Mouse (Mus musculus) stomach, postnatal 0 days (tissue): ENCODE results near the gene Wasf2. TPM values are rescaled to one million over a fixed set of nuclear protein-coding genes. Genes with fewer than 3 reads are reported as not detected.
A peak's percentile ranks its signal among the peaks of the same experiment; 100 is the strongest.

Experiments
- ATAC-seq: fragments of 200-750 bp; cut with Nextera tagmentation; 2 replicates; pipeline ENCODE4 v1.8.0; 2017; ENCODE audit not compliant: low FRiP score, low TSS enrichment
- DNase-seq: peaks from one replicate; pipeline ENCODE4 v3.0.0-alpha.2; 2016; ENCODE audit warnings: low spot score
- H3K27ac ChIP-seq: fragments of 300-500 bp; sonication (generic); replicated peaks from 2 replicates; pipeline ENCODE4 v1.5.1; 2014; ENCODE audit warnings: mild to moderate bottlenecking, control low read depth
- H3K27me3 ChIP-seq: fragments of 300-500 bp; sonication (generic); 2 replicates; pipeline ENCODE4 v1.6.1; 2014; ENCODE audit warnings: low read length; ENCODE audit not compliant: control insufficient read depth, insufficient read depth
- H3K36me3 ChIP-seq: fragments of 300-500 bp; sonication (generic); 2 replicates; pipeline ENCODE4 v1.6.1; 2014; ENCODE audit warnings: low read length, mixed read lengths; ENCODE audit not compliant: control insufficient read depth, insufficient read depth
- H3K4me1 ChIP-seq: fragments of 300-500 bp; sonication (generic); replicated peaks from 2 replicates; pipeline ENCODE4 v1.6.1; 2014; ENCODE audit warnings: antibody characterized with exemption; ENCODE audit not compliant: control insufficient read depth, insufficient read depth
- H3K4me2 ChIP-seq: fragments of 300-500 bp; sonication (generic); replicated peaks from 2 replicates; pipeline ENCODE4 v1.6.1; 2014; ENCODE audit warnings: low read depth, mild to moderate bottlenecking, control low read depth, moderate library complexity
- H3K4me3 ChIP-seq: fragments of 300-500 bp; sonication (generic); 2 replicates; pipeline ENCODE4 v1.5.1; 2014; ENCODE audit warnings: low read depth, low read length, control low read depth
- H3K9ac ChIP-seq: fragments of 300-500 bp; sonication (generic); 2 replicates; pipeline ENCODE4 v1.6.1; 2014; ENCODE audit warnings: mild to moderate bottlenecking, low read length, control low read depth, mixed read lengths
- H3K9me3 ChIP-seq: fragments of 300-500 bp; sonication (generic); 2 replicates; pipeline ENCODE4 v1.6.1; 2016; ENCODE audit warnings: low read length; ENCODE audit not compliant: control insufficient read depth
- CTCF ChIP-seq: IDR thresholded peaks from 2 replicates; pipeline ENCODE4 v1.5.1; 2016; ENCODE audit warnings: antibody characterized with exemption, low read depth, mild to moderate bottlenecking, moderate library complexity
- EP300 ChIP-seq: optimal IDR thresholded peaks from 2 replicates; pipeline ENCODE3; 2016; ENCODE audit warnings: antibody characterized with exemption
- WGBS: fragments of 180-500 bp; shearing (Covaris S2); extraction: QIAGEN DNeasy Blood & Tissue Kit; methylation state at CpG from one replicate; pipeline ENCODE4 v1.1.7; 2014; 5-methylcytosine and 5-hydroxymethylcytosine counted together
- polyA plus RNA-seq: library from polyadenylated mRNA; unstranded; fragments of >200 nt; fragmentation: Nextera tagmentation; extraction: Ambion mirVana; gene quantifications from 2 replicates; pipeline ENCODE4 v1.2.1, GENCODE M21; 2015

Wasf2 gene
- polyA plus RNA-seq, 1 experiment from 2014 or later = 84.2 TPM

GRCm38 (mm10) chr4:133178305-133178704 is 48.0 kb downstream of the Wasf2 start:
- Histone ChIP-seq H3K4me1 (peaks cover 12% of the 10 kb centered on the region), H3K9me3 (no peaks in the 10 kb centered on the region), H3K27ac (no peak overlapping the region), H3K27me3 (no peaks in the 10 kb centered on the region), H3K9ac (no peak overlapping the region), H3K36me3 (0 out of 2 replicates have a peak, but pooled peaks cover 5% of the 10 kb centered on the region), H3K4me2 (no peak overlapping the region), H3K4me3 (no peak overlapping the region)
- no peak for DNase-seq
- no peak for TF ChIP-seq CTCF
- TF ChIP-seq EP300 = no peak
- ATAC-seq = no peak
- WGBS = 56% methylated on average over 5 of the region's 5 CpGs

- Histone ChIP-seq H3K27ac (no peak overlapping the region), H3K9me3 (no peaks in the 10 kb centered on the region), H3K4me2 (no peak overlapping the region), H3K4me3 (no peak overlapping the region), H3K27me3 (no peaks in the 10 kb centered on the region), H3K36me3 (0 out of 2 replicates have a peak, but pooled peaks cover 5% of the 10 kb centered on the region), H3K9ac (no peak overlapping the region), H3K4me1 (peaks cover 13% of the 10 kb centered on the region)
- TF ChIP-seq EP300 (no peak), CTCF (no peak)
- WGBS = 87% methylated on average over 7 of the region's 7 CpGs
- DNase-seq = no peak
- no peak for ATAC-seq
Observed at GRCm38 (mm10) chr4:133179258-133179657, 49.0 kb downstream of the Wasf2 start.

- Histone ChIP-seq H3K4me3 (no peak overlapping the region), H3K9ac (no peak overlapping the region), H3K9me3 (no peaks in the 10 kb centered on the region), H3K4me1 (peaks cover 5% of the 10 kb centered on the region; the same call in 1 of the 2 replicates), H3K27ac (peak overlapping the region; percentile 97; the same call in 1 of the 2 replicates), H3K36me3 (peaks cover 9% of the 10 kb centered on the region; the same call in 1 of the 2 replicates), H3K4me2 (no peak overlapping the region), H3K27me3 (no peaks in the 10 kb centered on the region)
- no peak for DNase-seq
- TF ChIP-seq EP300 (no peak), CTCF (peak; percentile 27; the same call in 1 of the 2 replicates)
- 82% methylated on average over 8 of the region's 8 CpGs for WGBS
- ATAC-seq = no peak
Observed at GRCm38 (mm10) chr4:133182439-133183033, 52.2 kb downstream of the Wasf2 start.

- Histone ChIP-seq H3K27me3 (no peaks in the 10 kb centered on the region), H3K27ac (peak overlapping the region; percentile 97), H3K36me3 (peaks cover 17% of the 10 kb centered on the region), H3K9me3 (no peaks in the 10 kb centered on the region), H3K4me3 (no peak overlapping the region), H3K9ac (peak overlapping the region; percentile 51), H3K4me2 (peak overlapping the region; percentile 19), H3K4me1 (peaks cover 5% of the 10 kb centered on the region; the same call in 1 of the 2 replicates)
- DNase-seq (no peak), ATAC-seq (peak; percentile 38; the same call in 1 of the 2 replicates)
- TF ChIP-seq EP300 = no peak
- TF ChIP-seq CTCF = no peak
- 43% methylated on average over 14 of the region's 14 CpGs for WGBS
Observed at GRCm38 (mm10) chr4:133184031-133184897, 54.0 kb downstream of the Wasf2 start.

GRCm38 (mm10) chr4:133184898-133185665 is 54.8 kb downstream of the Wasf2 start:
- Histone ChIP-seq H3K4me2 (peak overlapping the region; percentile 19), H3K27me3 (no peaks in the 10 kb centered on the region), H3K4me1 (peaks cover 5% of the 10 kb centered on the region; the same call in 1 of the 2 replicates), H3K4me3 (0 out of 2 replicates have a peak overlapping the region, but pooled peaks have one; percentile 4), H3K9me3 (no peaks in the 10 kb centered on the region), H3K27ac (peak overlapping the region; percentile 97), H3K9ac (peak overlapping the region; percentile 51), H3K36me3 (peaks cover 19% of the 10 kb centered on the region)
- peak; percentile 93 for ATAC-seq
- DNase-seq = peak; percentile 87
- TF ChIP-seq EP300 (peak; percentile 68), CTCF (0 out of 2 replicates have a peak, but pooled peaks have one; percentile 1)
- WGBS = 16% methylated on average over 15 of the region's 15 CpGs
